Mouse (Mus musculus) lung, embryonic 14.5 days (tissue): ENCODE data around the gene Necap2. TPM values are rescaled to one million over a fixed set of nuclear protein-coding genes. Genes with fewer than 3 reads are reported as not detected.
A peak's percentile ranks its signal among the peaks of the same experiment; 100 is the strongest.

Experiments
- ATAC-seq: fragments of 200-750 bp; cut with Nextera tagmentation; 2 replicates; pipeline ENCODE4 v1.8.0; 2017; ENCODE audit warnings: mild to moderate bottlenecking, moderate TSS enrichment, moderate library complexity; ENCODE audit not compliant: insufficient read depth
- DNase-seq: peaks from one replicate; pipeline ENCODE4 v3.0.0-alpha.2; 2015
- H3K27ac ChIP-seq: fragments of 300-500 bp; sonication (generic); 2 replicates; pipeline ENCODE4 v1.5.1; 2014; ENCODE audit warnings: low read depth, mild to moderate bottlenecking, moderate library complexity
- H3K27me3 ChIP-seq: fragments of 300-500 bp; sonication (generic); 2 replicates; pipeline ENCODE4 v1.6.1; 2014; ENCODE audit warnings: low read length, control low read depth; ENCODE audit not compliant: insufficient read depth
- H3K36me3 ChIP-seq: fragments of 300-500 bp; sonication (generic); 2 replicates; pipeline ENCODE4 v1.6.1; 2014; ENCODE audit warnings: control low read depth; ENCODE audit not compliant: insufficient read depth
- H3K4me1 ChIP-seq: fragments of 300-500 bp; sonication (generic); 2 replicates; pipeline ENCODE4 v1.6.1; 2014; ENCODE audit warnings: antibody characterized with exemption, control low read depth; ENCODE audit not compliant: insufficient read depth
- H3K4me2 ChIP-seq: fragments of 300-500 bp; sonication (generic); 2 replicates; pipeline ENCODE4 v1.6.1; 2014; ENCODE audit warnings: mild to moderate bottlenecking
- H3K4me3 ChIP-seq: fragments of 300-500 bp; sonication (generic); 2 replicates; pipeline ENCODE4 v1.5.1; 2014; ENCODE audit warnings: low read depth, low read length
- H3K9ac ChIP-seq: fragments of 300-500 bp; sonication (generic); 2 replicates; pipeline ENCODE4 v1.6.1; 2014
- H3K9me3 ChIP-seq: fragments of 300-500 bp; sonication (generic); 2 replicates; pipeline ENCODE4 v1.6.1; 2016; ENCODE audit warnings: low read depth, low read length, control low read depth
- CTCF ChIP-seq: IDR thresholded peaks from 2 replicates; pipeline ENCODE4 v1.5.1; 2016; ENCODE audit warnings: antibody characterized with exemption, low read depth
- WGBS: fragments of 180-500 bp; shearing (Covaris S2); extraction: QIAGEN DNeasy Blood & Tissue Kit; methylation state at CpG from one replicate; pipeline ENCODE4 v1.1.7; 2014; 5-methylcytosine and 5-hydroxymethylcytosine counted together
- polyA plus RNA-seq: library from polyadenylated mRNA; unstranded; fragments of >200 nt; fragmentation: Nextera tagmentation; extraction: Ambion mirVana; gene quantifications from 2 replicates; pipeline ENCODE4 v1.2.1, GENCODE M21; 2014

Gene Necap2
- polyA plus RNA-seq, 1 experiment from 2014 or later: 93.6 TPM

GRCm38 (mm10) chr4:141020811-141021613 lies 57.1 kb downstream of the Necap2 start:
- WGBS: 10% methylated on average over 14 of the region's 14 CpGs
- Histone ChIP-seq H3K4me1 (peaks cover 24% of the 10 kb centered on the region), H3K27ac (peak overlapping the region; percentile 95), H3K9me3 (no peaks in the 10 kb centered on the region), H3K27me3 (no peaks in the 10 kb centered on the region), H3K9ac (peak overlapping the region; percentile 34), H3K36me3 (peaks cover 45% of the 10 kb centered on the region), H3K4me2 (peak overlapping the region; percentile 46), H3K4me3 (no peak overlapping the region)
- DNase-seq: peak; percentile 95
- ATAC-seq: peak; percentile 88
- no peak for TF ChIP-seq CTCF

GRCm38 (mm10) chr4:141020220-141020619 lies 57.9 kb downstream of the Necap2 start:
- ATAC-seq: peak; percentile 4; the same call in 1 of the 2 replicates
- no peak for TF ChIP-seq CTCF
- peak overlapping the region; percentile 95 for H3K27ac ChIP-seq
- no peak overlapping the region for H3K4me3 ChIP-seq
- H3K9me3 ChIP-seq: no peaks in the 10 kb centered on the region
- H3K4me2 ChIP-seq: peak overlapping the region; percentile 46
- H3K36me3 ChIP-seq: peaks cover 45% of the 10 kb centered on the region
- peak; percentile 58 for DNase-seq
- H3K4me1 ChIP-seq: peaks cover 24% of the 10 kb centered on the region
- no peaks in the 10 kb centered on the region for H3K27me3 ChIP-seq
- WGBS: 58% methylated on average over 17 of the region's 17 CpGs
- H3K9ac ChIP-seq: peak overlapping the region; percentile 34

GRCm38 (mm10) chr4:141017657-141018436 lies 60.3 kb downstream of the Necap2 start:
- Histone ChIP-seq H3K4me1 (peaks cover 24% of the 10 kb centered on the region), H3K27me3 (no peaks in the 10 kb centered on the region), H3K27ac (no peak overlapping the region), H3K9ac (no peak overlapping the region), H3K9me3 (no peaks in the 10 kb centered on the region), H3K4me2 (no peak overlapping the region), H3K36me3 (peaks cover 58% of the 10 kb centered on the region), H3K4me3 (no peak overlapping the region)
- ATAC-seq: no peak
- peak; percentile 23; the same call in 1 of the 2 replicates for TF ChIP-seq CTCF
- peak; percentile 17 for DNase-seq
- 80% methylated on average over 29 of the region's 29 CpGs for WGBS

Other genes starting within 250 kb of the Necap2 start
- 0.04 and 0.11 TPM in 2 replicates for gene Padi1, start 232.6 kb downstream of the Necap2 start, polyA plus RNA-seq
- 1.1 and 1.8 TPM in 2 replicates for gene Padi2, start 172.0 kb downstream of the Necap2 start, polyA plus RNA-seq
- gene Sdhb, start 117.2 kb downstream of the Necap2 start, polyA plus RNA-seq: 382 and 392 TPM in 2 replicates
- gene Atp13a2, start 91.5 kb downstream of the Necap2 start, polyA plus RNA-seq: 34.0 and 37.2 TPM in 2 replicates
- 517 and 566 TPM in 2 replicates for gene Mfap2, start 67.9 kb downstream of the Necap2 start, polyA plus RNA-seq
- 7.4 and 9.8 TPM in 2 replicates for gene Crocc, start 17.8 kb downstream of the Necap2 start, polyA plus RNA-seq
- 0.20 and 0.34 TPM in 2 replicates for gene Spata21, start 10.0 kb upstream of the Necap2 start, polyA plus RNA-seq
- gene Szrd1, start 61.4 kb upstream of the Necap2 start, polyA plus RNA-seq: 29.8 and 32.5 TPM in 2 replicates
- 28.1 and 28.6 TPM in 2 replicates for gene Fbxo42, start 69.6 kb upstream of the Necap2 start, polyA plus RNA-seq
- gene Rsg1, start 135.6 kb upstream of the Necap2 start, polyA plus RNA-seq: 5.3 and 6.3 TPM in 2 replicates
- 20.1 and 21.1 TPM in 2 replicates for gene Arhgef19, start 161.1 kb upstream of the Necap2 start, polyA plus RNA-seq
- 6.9 and 7.6 TPM in 2 replicates for gene Epha2, start 222.9 kb upstream of the Necap2 start, polyA plus RNA-seq